Mouse (Mus musculus): ENCODE data around the gene Fam129a. TPM values are rescaled to one million over a fixed set of nuclear protein-coding genes. Genes with fewer than 3 reads are reported as not detected.
"Not testable (repeated sequence)": the region's sequence is repeated elsewhere in the genome, so short reads cannot be mapped to it uniquely, and the experiment has no call there.

The Fam129a gene
- total RNA-seq, 2 experiments from 2014 or later: 1.5 to 2.7 TPM

DNA sequence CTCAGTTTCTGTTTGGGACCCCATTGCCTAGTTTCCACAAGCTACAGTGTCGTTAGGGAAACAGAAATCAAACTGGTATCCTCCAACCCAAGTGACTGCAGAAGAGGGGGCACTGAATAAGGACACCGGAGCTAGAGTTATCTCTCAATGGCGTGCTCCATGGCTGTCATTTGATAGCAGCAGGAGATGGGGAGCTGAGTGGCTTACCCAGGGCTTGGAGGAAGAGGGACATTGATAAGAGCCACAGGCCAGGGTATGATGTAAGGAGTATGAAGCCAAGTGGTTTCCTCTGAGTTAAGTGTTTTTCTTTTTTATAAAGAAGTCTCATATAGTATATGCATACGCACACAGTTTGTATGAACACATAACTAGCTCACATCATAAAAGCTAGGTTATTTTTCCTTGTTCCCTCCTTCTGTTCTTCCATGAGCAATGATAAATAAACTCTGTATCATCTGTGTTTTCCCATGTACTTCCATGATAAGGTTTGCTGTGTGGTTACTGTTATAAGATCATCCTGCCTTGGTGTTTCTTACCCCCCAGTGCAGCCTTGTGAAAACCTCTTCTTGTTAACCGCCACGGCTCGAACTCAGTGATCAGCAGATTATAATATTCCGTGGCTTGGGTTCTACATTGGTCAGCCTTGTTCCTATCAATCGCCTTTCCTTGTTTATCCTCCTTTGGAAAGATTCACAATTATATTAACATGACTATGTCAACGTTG is 96.5 kb downstream of the Fam129a start:
- DNase-seq: no peak

DNA sequence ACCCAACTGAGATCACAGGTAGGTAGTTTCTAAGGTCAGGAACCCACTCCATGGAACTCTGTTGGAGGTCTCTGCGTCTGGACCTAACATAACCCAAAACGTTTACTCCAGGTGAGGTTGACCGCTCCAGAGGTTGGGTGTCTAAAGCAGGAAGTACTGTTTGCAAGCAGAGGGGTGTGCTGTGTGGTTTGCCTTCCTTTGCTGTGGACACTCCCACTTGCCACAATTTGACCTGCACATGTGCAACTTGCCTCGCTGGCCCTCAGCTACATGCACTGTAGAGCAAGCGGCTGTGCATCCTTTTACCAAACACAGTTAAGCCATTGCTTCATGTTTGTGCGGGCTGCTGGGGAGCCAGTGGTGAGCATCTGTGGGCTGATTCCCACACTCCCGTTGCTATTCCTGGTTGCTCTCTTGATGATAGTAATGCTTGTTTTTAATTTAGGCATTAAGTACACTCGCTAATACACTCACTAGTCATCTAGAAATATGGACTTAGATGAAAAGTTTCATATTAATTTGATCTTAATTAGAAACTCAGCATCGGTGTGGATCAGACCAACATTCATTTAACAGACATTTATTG is 99.1 kb downstream of the Fam129a start:
- DNase-seq: no peak

DNA sequence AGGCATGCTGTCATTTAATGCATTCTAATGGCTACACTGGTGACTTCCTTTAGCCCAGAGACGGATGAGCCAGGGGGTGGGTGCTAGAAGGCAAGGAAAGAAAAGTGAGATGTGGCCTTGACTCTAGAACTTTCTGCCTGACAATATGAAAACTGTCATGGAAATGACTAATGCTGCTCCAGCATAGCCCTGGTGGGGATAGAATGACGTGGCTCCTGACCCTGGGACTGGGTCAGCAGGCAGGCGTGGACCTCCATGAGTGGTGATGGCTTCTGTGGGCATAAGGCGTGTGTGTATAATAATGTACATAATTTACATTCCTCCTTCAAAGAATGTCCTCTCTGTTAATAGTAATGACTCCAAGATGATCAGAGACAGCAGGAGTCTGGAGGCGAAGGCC is 104.7 kb downstream of the Fam129a start:
- DNase-seq: no peak

DNA sequence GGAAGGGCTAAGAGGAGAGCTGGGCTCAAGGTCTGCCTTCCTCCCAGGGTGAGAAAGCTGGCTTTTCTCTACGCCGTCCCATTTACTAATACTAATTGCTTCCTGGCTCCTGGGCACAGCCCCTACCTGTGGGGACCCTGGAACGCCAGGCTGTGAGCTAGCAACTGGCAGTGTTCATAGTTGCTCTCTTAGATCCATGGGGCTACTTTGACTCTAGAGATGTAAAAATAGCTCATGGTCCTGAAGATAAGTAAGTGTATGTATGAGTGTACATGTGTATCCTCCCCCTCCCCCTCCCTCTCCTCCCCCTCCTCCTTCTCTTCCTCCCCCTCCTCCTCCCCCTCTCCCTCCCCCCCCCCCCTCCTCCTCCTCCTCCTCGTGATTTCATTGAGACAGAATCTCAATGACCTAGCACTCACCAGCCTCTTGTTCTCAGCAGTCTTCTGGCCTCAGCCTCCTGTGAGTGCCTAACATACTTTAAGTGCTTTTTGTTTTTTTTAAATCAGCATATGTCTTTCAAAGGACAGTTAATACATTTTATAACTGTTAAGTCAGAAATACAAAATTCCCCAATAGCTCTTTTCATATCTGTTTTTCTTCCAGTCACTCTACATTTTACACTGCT is 106.3 kb downstream of the Fam129a start:
- DNase-seq: no peak

DNA sequence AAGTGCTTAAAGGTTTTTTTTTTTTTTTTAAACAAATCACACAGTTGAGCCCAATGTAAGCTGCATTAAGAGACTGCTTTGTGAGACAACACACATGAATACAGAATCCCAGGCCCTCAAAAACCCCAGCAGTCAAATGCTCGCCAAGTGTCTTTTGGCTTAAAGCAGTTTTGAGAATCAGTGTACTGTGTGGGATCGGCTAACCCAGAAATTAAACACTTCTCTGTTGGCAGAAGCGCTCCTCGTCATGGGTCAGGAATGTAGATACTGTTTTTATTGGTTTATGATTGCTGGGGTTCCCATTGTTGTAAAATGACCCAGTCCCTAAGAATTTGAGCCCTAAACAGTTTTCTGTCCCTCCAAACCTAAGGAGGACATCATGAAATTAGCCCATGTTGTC is 107.0 kb downstream of the Fam129a start:
- no peak for DNase-seq

DNA sequence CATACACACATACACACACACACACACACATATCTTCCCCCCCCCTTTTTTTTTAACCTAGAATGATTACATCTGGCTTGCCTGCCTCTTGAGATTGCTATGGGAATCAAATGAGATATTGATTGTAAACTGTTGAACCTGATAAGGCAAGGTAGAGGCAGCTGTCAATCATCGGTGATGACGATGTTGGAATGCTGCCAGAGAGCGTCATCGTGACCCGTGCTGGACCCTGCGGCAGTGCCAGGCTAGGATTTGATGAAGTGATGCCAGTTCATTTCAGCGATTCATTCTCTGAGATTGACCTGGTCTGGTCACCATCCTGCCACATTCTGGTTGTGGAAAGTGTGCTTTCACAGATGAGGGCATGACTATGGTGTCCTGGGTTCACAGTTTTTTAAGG is 108.2 kb downstream of the Fam129a start:
- no peak for DNase-seq

DNA sequence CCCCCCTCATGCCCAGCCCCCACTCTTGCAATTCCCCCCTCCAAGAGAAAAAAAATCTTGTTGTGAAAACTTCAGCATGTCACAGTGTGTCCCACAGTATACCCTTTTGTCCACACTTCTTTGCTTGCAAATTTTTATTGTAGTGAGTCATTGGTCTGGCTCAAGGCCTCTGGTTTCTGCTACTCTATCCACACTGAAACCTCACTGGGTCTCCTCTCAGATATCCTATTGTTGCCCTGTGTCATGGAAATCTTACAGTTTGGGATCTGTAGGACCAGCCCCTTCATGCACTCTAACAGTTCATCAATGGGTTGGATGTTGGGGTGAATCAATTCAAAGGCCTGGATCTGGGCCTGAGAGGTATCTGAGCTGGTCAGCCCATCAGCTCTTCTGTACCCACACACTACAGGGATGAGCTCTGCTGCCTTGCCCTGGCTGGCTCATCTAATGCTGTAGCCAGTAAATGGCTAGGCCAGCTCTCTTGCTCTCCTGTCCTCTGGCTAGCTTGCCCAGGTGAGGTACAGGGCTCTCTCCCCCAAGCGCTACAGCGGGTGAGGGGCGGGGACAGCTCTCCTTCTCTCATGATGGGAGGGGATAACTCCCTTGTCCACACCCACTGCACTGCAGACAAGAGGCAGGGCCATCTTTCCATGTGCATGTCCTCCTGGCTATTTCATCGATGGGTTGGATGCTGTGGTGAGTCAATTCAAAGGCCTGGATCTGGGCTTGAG is 109.1 kb downstream of the Fam129a start:
- no peak for DNase-seq

DNA sequence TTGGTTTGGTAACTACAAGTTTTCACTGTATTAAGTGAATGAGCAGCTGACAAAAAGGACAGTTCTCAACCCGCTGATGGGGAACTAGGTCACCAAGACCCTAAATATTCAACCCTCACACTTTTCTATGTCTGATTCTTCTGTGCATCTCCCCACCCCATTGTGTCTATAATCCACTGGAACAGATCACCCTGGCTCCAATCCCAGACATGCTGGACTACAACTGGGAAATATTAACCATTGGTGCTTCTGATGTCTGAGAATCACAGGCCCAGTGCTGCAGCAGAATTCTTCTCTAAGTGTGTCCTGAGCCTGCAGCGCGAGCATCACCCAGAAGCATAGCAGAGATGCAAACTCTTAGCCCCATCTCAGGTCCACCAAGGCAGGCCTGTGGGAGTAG is 110.0 kb downstream of the Fam129a start:
- DNase-seq: no peak

DNA sequence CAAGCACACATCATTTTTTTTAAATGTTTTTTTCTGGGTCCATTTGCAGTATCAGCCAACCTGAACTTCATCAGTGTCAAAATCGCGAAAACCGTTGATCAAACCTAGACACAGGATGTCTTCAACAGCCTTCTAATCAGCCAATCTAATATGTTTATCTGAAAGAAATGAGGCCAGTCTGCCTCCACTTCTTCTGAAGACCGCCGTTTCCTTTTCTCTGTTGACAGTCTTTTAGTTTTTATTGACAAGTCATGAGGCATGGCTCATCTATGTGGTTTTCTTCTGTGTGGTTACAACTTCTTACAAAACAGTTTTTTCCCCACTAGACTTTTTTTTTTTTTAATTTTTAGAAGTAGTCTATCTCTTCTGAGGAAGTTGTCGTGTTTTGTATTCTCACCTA is 111.9 kb downstream of the Fam129a start:
- no peak for DNase-seq

DNA sequence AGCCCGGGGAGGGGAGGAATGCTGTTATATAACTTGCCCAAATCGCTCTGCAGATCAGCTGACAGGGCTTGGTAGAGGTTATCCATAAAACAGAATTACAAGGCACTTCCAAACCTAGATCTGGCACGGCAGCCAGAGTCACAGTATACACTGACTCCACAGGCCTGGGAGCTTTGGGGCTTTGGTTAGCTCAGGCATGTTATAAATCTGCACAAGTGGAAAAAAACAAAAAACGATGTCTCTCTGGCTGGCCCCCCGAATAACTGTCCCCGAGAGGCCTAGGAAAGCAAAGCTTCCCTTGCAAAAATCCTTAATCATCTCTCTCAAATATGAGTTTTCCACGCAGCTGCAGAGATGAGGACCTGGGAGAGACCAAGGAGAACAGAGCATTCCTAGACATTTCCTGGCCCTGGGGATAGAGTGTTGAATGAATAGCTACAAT is 113.5 kb downstream of the Fam129a start:
- no peak for DNase-seq

DNA sequence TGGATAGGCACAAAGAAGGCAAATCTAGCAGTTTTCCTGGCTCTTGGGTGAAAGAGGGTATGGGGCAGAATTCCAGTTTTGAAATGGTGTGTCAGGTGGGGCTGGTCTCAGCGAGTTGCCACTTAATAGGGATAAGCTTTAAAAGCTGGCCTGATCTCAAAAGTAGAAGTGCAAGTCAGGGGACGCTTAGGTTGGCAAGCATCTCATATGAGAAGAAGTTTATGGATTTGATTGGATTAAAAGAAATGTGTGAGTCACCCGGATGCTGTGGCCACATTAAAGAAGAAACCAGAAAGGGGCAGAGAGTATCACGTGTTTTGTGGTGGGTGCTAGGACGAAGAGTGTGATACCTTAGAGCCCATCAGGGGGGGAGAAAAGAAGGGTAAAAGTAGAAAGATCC is 114.0 kb downstream of the Fam129a start:
- no peak for DNase-seq

DNA sequence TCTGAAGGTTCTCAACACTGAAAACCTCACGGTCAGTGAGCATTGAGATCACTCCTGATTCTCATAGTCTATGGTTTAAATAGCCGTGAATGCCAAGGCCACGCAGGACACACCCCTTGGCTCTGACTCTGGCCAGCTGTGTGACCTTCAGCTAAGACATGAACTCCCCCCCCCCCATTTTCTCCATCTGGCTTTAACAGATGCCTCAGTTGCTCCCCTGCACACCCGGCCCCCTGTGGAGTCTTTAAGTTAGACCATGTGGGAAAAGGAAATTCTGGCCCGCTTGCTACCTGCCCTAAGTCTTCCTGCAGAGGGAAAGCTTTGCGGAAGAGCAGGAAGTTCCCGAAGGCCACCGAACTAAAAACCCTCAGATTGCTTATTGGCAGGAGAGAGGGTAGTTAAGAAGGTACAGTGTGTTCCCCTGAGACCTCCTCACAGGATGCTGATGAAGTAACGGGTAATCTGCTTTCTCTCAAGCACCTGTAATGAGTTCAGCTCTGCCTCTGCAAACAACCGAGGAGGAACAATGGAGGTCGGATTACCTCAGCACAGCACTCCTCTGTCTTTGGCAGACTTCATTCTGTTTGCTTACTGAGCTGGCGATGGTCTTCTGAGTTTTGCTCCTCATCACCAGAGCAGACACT is 114.8 kb downstream of the Fam129a start:
- no peak for DNase-seq

DNA sequence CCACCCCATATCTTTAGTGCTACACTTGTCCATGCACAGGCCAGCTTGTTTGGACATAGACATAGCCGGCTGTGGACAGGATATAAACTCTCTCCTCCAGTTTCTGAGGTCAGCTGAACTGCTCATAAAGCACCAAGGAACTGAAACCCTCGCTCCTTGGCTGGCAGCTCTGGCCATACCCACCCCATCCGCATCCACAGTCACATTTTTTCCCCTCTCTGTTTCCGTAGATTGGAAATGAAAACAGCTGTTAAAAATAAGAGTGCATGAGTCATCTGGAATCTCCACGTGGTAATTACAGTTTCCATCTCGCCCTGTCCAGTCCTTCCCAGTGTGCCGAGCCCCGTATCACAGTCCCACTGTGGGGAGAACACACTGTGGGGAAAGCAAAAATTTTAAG is 115.7 kb downstream of the Fam129a start:
- no peak for DNase-seq

DNA sequence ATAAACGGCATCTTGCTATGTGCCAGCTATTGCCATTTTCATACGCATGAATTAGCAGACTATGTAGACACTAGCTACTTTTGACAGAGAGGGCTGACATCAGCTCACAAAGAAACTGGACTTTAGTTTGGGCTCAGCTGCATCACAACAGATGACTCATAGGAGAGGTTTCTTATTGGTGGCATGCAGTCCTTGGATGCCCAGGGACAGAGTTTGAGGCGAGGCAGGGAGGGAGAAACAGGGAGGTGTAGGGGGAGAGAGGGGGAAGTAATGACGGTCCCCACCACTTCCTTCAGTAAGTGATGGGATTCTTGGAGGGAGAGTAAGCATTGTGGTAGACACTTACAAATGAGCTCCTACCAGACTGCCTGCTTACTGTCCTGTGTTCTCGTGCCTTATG is 118.0 kb downstream of the Fam129a start:
- no peak for DNase-seq

DNA sequence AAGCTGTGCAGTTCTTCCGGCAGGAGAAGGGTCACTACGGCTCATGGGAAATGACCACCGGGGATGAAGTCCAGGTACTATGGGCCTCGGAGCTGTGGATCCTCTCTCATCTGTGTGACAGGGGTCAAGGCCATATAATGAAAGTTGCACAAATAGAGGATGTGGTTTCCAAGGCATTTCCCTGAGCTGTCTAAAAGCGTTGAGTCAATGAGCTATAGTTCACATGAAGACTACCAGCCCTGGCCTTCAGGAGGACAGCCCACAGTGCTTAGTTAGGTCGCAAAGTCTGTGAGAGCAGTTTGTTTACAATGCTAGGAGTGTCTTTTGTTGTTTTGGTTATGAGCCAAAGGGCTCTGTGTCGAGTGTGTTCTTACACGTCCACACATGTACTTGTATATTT is 118.6 kb downstream of the Fam129a start:
- no peak for DNase-seq

DNA sequence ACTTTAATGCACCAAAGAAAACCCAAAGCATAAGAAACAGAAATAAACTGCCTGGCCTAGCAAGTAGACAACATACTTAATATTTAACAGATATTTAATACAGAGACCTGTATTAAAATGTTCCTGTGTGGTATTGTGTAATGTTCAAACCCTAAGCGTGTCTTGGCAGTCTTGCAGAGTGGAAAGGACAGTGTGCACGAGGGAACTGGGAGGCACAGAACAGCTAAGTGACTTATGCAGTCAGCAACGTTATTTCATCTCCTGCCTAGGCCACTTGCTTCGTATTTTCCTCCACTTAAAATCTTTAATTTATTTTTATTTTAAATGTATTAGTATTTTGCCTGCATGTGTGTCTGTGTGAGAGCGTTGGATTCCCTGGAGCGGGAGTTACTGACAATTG is 119.1 kb downstream of the Fam129a start:
- no peak for DNase-seq

DNA sequence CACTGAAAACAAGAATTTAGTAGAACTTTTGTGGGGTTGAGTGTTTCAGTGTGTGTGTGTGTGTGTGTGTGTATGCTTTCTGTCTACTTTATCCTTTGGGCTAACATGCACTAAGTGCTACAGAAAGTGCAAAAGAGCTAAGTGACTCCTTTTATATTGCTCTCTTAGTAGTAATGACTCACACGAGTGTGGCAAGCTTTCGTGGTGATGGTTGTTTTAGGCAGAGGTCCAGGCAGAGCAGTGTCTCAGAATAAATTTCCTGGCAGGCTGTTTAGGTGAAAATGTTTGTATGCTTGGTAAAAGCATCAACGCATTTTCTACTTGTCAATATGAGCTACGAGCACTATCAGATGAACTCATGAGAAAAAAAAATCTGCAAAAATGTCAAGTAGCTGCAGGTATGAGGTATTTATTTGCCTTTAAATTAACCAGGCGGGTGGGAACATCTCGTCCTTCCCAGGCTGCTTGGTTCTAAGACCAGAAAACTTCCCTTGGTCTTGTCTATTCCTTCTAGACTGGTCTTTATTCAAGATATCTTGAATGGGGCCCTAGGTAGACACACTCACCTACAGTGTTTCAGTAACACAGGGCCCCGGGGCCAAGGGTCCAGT is 119.7 kb downstream of the Fam129a start:
- DNase-seq: no peak

DNA sequence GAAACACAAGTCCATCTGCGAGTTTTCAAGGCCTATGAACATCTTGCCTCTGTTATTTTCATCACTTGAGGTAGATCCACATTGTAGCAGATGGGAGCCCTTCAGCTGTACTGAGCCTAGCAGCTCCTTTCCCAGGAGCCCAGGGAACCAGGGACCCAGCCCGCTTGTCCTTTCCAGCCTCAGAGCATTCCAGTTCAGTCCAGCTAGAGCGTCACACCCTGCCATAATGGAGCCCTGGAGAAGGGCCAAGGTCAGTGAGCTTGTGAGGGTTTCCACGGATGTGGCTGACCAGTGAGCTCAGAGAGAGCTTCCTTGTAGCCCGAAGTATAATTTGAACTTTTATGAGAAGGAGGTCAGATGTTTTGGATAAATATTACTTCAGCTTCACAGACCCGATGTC is 121.9 kb downstream of the Fam129a start:
- not testable (repeated sequence) for DNase-seq

DNA sequence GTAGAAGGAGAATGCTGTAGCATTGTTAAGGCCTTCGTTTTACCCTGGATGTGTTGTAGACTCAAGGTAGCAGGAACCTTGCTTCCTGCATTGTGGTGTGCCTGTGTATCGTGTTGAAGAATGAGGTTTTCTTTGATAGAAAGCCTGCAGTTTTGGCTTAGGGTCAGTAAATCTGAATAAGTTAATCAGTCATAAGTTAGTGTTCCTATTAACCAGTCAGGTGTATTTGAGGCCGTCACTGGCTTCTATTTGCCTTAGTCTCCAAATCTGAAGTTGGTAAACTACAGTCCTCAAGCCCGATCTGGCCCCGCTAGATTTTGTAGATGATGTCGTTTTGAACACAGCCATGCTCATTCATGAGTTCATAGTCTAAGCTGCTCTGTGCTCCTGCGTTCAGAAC is 125.8 kb downstream of the Fam129a start:
- no peak for DNase-seq

DNA sequence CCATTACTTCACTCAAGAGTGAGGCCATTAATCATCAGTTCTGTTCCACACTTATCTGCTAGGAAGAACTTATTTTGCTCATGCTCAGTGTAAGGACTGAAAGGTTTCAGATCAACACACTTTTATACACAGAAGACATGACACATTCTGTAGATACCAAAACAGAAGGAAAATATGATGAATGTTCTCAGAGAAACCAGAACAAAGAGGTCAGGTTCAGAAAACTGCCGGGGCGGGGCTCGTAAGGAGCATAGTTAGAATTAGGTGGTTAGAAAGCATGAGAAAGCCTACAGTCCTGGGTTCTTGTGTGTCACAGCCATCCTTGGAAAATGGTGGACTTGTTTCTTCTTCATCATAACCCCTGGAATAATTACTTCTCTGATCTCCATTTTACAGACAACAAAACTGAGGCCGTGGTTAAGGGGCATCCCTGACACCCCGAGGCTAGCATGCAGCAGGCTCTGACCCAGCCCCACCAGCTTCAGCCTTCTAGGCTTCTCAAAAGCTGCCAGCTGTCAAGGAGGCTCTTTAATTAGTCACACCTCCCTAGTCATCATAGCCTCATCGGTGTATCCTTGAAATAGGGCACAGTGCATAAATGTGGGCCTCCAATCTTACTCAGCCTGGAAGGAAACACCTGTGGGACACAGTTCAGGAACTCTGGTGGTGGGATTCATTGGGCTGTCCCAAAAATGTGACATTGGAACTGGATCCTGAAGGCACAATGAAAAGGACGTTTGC is 127.1 kb downstream of the Fam129a start:
- no peak for DNase-seq

DNA sequence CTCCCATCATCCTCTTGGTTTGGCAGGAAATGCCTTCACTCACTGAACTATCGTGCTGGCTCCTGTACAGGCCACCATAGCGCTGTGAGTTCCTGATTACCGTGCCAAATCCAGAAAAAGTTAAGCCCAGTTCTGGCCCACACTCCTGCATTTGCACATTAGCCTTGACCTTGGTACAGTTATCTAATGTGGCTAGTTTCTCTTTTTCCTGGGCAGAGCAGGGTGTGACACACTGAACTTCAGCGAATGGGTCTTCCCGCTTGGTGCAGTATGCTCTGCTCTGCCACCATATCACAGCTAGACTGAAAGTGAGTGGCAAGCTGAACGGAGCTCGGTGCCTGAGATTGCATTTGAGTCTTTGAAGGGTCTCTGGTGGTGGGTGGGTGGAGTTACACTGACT is 128.4 kb downstream of the Fam129a start:
- DNase-seq: no peak

DNA sequence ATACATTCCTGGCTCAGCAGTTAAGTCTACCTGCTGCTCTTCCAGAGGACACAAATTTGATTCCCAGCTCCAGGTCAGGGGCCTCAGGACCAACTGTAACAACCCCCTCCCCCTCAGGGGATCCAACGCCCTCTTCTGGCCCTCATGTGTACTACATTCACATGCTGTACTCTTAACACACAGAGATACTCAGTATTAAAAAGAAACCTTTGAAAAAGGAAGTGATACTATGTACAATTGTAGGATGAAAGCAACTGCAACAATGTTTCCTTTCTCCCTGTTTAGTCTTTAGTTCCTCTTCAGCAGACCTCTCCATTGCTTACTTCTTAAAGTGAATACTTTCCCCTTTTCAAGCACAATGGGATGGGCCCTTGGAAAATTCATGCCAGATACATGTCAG is 131.8 kb downstream of the Fam129a start:
- no peak for DNase-seq

All from layer of hippocampus, postnatal 36 days (tissue).